Mouse (Mus musculus) stomach, embryonic 14.5 days (tissue): Measurements from ENCODE around the gene Arhgef25. TPM values are rescaled to one million over a fixed set of nuclear protein-coding genes. Genes with fewer than 3 reads are reported as not detected.

Source experiments
- ATAC-seq: fragments of 200-750 bp; cut with Nextera tagmentation; 2 replicates; pipeline ENCODE4 v1.8.0; 2017; ENCODE audit warnings: low read depth, moderate TSS enrichment; ENCODE audit not compliant: insufficient number of reproducible peaks, insufficient read depth, low FRiP score
- H3K27ac ChIP-seq: fragments of 300-500 bp; sonication (generic); 2 replicates; pipeline ENCODE4 v1.5.1; 2014; ENCODE audit warnings: mild to moderate bottlenecking, low read length, moderate library complexity, mixed read lengths
- H3K27me3 ChIP-seq: fragments of 300-500 bp; sonication (generic); 2 replicates; pipeline ENCODE4 v1.6.1; 2014; ENCODE audit warnings: low read length, control low read depth, mixed read lengths; ENCODE audit not compliant: control insufficient read depth, insufficient read depth
- H3K36me3 ChIP-seq: fragments of 300-500 bp; sonication (generic); 2 replicates; pipeline ENCODE4 v1.6.1; 2014; ENCODE audit warnings: mild to moderate bottlenecking, control low read depth, low read length, moderate library complexity, mixed read lengths; ENCODE audit not compliant: control insufficient read depth, insufficient read depth
- H3K4me1 ChIP-seq: fragments of 300-500 bp; sonication (generic); 2 replicates; pipeline ENCODE4 v1.6.1; 2014; ENCODE audit warnings: low read length, control low read depth, mixed read lengths; ENCODE audit not compliant: control insufficient read depth, insufficient read depth
- H3K4me2 ChIP-seq: fragments of 300-500 bp; sonication (generic); replicated peaks from 2 replicates; pipeline ENCODE4 v1.6.1; 2014; ENCODE audit warnings: low read depth, low read length, control low read depth
- H3K4me3 ChIP-seq: fragments of 300-500 bp; sonication (generic); 2 replicates; pipeline ENCODE4 v1.5.1; 2014; ENCODE audit warnings: low read depth, low read length, control low read depth
- H3K9ac ChIP-seq: fragments of 300-500 bp; sonication (generic); replicated peaks from 2 replicates; pipeline ENCODE4 v1.6.1; 2014; ENCODE audit warnings: low read depth, mild to moderate bottlenecking, control low read depth, low read length, moderate library complexity, mixed read lengths
- H3K9me3 ChIP-seq: fragments of 300-500 bp; sonication (generic); 2 replicates; pipeline ENCODE4 v1.6.1; 2016; ENCODE audit warnings: low read depth, low read length, control low read depth; ENCODE audit not compliant: control insufficient read depth
- WGBS: fragments of 180-500 bp; shearing (Covaris S2); extraction: QIAGEN DNeasy Blood & Tissue Kit; methylation state at CpG from one replicate; pipeline ENCODE4 v1.1.7; 2014; 5-methylcytosine and 5-hydroxymethylcytosine counted together
- polyA plus RNA-seq: library from polyadenylated mRNA; unstranded; fragments of >200 nt; fragmentation: Nextera tagmentation; extraction: Ambion mirVana; gene quantifications from 2 replicates; pipeline ENCODE4 v1.2.1, GENCODE M21; 2014

Gene Arhgef25
- polyA plus RNA-seq, 1 experiment from 2014 or later = 71.1 TPM

DNA sequence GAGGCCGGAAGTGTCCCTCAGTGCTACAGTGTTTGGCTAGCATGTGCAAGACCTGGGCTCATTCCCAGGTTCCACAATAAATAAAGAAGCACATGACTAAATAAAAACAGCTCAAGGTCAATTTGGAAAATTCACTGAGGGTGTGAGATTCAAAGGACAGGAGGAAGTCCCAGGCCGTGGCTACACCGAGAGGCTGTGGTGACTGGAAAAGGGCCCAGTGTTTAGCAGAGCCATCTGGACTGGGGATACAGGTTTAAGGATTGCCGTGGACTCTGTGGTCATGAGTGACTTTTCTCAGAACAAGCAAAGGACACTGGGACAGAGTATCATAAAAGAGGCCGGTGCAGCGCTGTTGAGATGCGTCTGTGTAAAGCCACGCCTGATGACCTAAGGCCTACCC lies 23.4 kb upstream of the Arhgef25 start:
- Histone ChIP-seq H3K36me3 (no peaks in the 10 kb centered on the region; the same call in 1 of the 2 replicates), H3K4me1 (no peaks in the 10 kb centered on the region), H3K27ac (no peak overlapping the region), H3K4me3 (no peak overlapping the region), H3K9ac (no peak overlapping the region), H3K4me2 (no peak overlapping the region), H3K9me3 (no peaks in the 10 kb centered on the region), H3K27me3 (no peaks in the 10 kb centered on the region)
- ATAC-seq = no peak
- 92% methylated on average over 8 of the region's 8 CpGs for WGBS

- H3K9me3 ChIP-seq = no peaks in the 10 kb centered on the region
- peaks cover 6% of the 10 kb centered on the region; the same call in 1 of the 2 replicates for H3K36me3 ChIP-seq
- no peaks in the 10 kb centered on the region for H3K27me3 ChIP-seq
- peak within 1 kb of the TSS; percentile 90 for H3K4me2 ChIP-seq
- H3K9ac ChIP-seq = peak within 1 kb of the TSS; percentile 77
- no peaks in the 10 kb centered on the region for H3K4me1 ChIP-seq
- H3K27ac ChIP-seq = peak within 1 kb of the TSS; percentile 39; the same call in 1 of the 2 replicates
- H3K4me3 ChIP-seq = peak within 1 kb of the TSS; percentile 86
- ATAC-seq = peak; percentile 98
- under 1% methylated on average over 47 of the region's 47 CpGs for WGBS
Observed at GRCm38 (mm10) chr10:127211414-127211854, 21.6 kb upstream of the Arhgef25 start, which contains the start of gene Pip4k2c. Pip4k2c (minus strand) TSS chr10:127211585.

GRCm38 (mm10) chr10:127210961-127211405 lies 21.1 kb upstream of the Arhgef25 start:
- Histone ChIP-seq H3K27me3 (no peaks in the 10 kb centered on the region), H3K4me2 (peak overlapping the region; percentile 90), H3K9ac (peak overlapping the region; percentile 77), H3K4me3 (peak overlapping the region; percentile 86), H3K4me1 (no peaks in the 10 kb centered on the region), H3K9me3 (no peaks in the 10 kb centered on the region), H3K27ac (peak overlapping the region; percentile 39; the same call in 1 of the 2 replicates), H3K36me3 (peaks cover 6% of the 10 kb centered on the region; the same call in 1 of the 2 replicates)
- WGBS = 1% methylated on average over 25 of the region's 25 CpGs
- peak; percentile 46; the same call in 1 of the 2 replicates for ATAC-seq

GRCm38 (mm10) chr10:127209928-127210570 lies 20.2 kb upstream of the Arhgef25 start:
- H3K9ac ChIP-seq = no peak overlapping the region

GRCm38 (mm10) chr10:127208921-127209320 lies 19.0 kb upstream of the Arhgef25 start:
- Histone ChIP-seq H3K27ac (no peak overlapping the region), H3K9ac (no peak overlapping the region), H3K36me3 (peaks cover 14% of the 10 kb centered on the region), H3K27me3 (no peaks in the 10 kb centered on the region), H3K4me1 (no peaks in the 10 kb centered on the region), H3K9me3 (no peaks in the 10 kb centered on the region), H3K4me2 (no peak overlapping the region), H3K4me3 (no peak overlapping the region)
- 84% methylated on average over 4 of the region's 4 CpGs for WGBS
- ATAC-seq = no peak

More at GRCm38 (mm10) chr10:127209928-127210570, 20.2 kb upstream of the Arhgef25 start:
- WGBS = 81% methylated on average over 13 of the region's 13 CpGs
- Histone ChIP-seq H3K36me3 (peaks cover 14% of the 10 kb centered on the region), H3K4me2 (peak overlapping the region; percentile 90), H3K4me3 (peak overlapping the region; percentile 86), H3K9me3 (no peaks in the 10 kb centered on the region), H3K27me3 (no peaks in the 10 kb centered on the region), H3K4me1 (no peaks in the 10 kb centered on the region), H3K27ac (no peak overlapping the region)
- ATAC-seq = no peak

DNA sequence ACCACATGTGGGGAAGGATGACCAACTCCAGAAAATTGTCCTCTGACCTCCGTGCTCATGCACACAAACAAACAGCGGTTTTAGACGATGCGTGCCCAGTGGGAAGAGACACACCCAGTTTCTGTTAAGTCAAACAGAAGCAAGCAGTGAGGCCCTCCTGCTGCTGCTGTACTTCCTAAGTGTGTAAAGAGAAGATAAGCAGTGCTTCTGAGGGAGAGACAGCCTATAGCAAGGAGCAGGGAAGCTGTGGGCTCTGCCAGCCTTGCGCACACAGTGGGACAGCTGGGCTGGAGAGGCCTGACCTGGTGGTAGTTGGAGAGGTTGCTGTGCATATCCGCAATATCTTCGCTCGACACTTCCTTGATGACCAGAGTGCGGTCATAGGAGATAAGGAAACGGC lies 15.5 kb upstream of the Arhgef25 start:
- Histone ChIP-seq H3K27ac (no peak overlapping the region), H3K4me1 (no peaks in the 10 kb centered on the region), H3K4me3 (no peak overlapping the region), H3K9ac (no peak overlapping the region), H3K9me3 (no peaks in the 10 kb centered on the region), H3K36me3 (peaks cover 18% of the 10 kb centered on the region), H3K4me2 (no peak overlapping the region), H3K27me3 (no peaks in the 10 kb centered on the region)
- peak; percentile 85; the same call in 1 of the 2 replicates for ATAC-seq
- 79% methylated on average over 10 of the region's 10 CpGs for WGBS

GRCm38 (mm10) chr10:127204589-127204988 lies 14.7 kb upstream of the Arhgef25 start:
- Histone ChIP-seq H3K27me3 (no peaks in the 10 kb centered on the region), H3K9ac (no peak overlapping the region), H3K4me2 (no peak overlapping the region), H3K9me3 (no peaks in the 10 kb centered on the region), H3K4me3 (no peak overlapping the region), H3K36me3 (peaks cover 25% of the 10 kb centered on the region), H3K4me1 (no peaks in the 10 kb centered on the region), H3K27ac (no peak overlapping the region)
- ATAC-seq = no peak
- 88% methylated on average over 5 of the region's 5 CpGs for WGBS

GRCm38 (mm10) chr10:127203106-127203505 lies 13.2 kb upstream of the Arhgef25 start:
- Histone ChIP-seq H3K36me3 (peaks cover 33% of the 10 kb centered on the region), H3K27ac (no peak overlapping the region), H3K9ac (no peak overlapping the region), H3K4me1 (no peaks in the 10 kb centered on the region), H3K4me3 (no peak overlapping the region), H3K4me2 (no peak overlapping the region), H3K9me3 (no peaks in the 10 kb centered on the region), H3K27me3 (no peaks in the 10 kb centered on the region)
- WGBS = 84% methylated on average over 3 of the region's 3 CpGs
- ATAC-seq = no peak
